Mouse (Mus musculus): Measurements from ENCODE around the gene Cebpe. TPM values are rescaled to one million over a fixed set of nuclear protein-coding genes. Genes with fewer than 3 reads are reported as not detected.

Cebpe gene
- polyA plus RNA-seq, 1 experiment from 2014 or later, result not detected

- WGBS, result 2% methylated on average over 13 of the region's 13 CpGs
- Histone ChIP-seq H3K4me2 (ENCODE audit: low read depth) (peak overlapping the region; percentile 46), H3K9ac (ENCODE audit: low read length) (no peak overlapping the region), H3K27me3 (ENCODE audit: control insufficient read depth, insufficient read depth, low read length) (no peaks in the 10 kb centered on the region), H3K9me3 (ENCODE audit: control insufficient read depth, low read length) (no peaks in the 10 kb centered on the region), H3K4me3 (ENCODE audit: low read depth, low read length) (peak overlapping the region; percentile 24), H3K36me3 (ENCODE audit: control insufficient read depth, insufficient read depth, low read length) (no peaks in the 10 kb centered on the region), H3K4me1 (ENCODE audit: control insufficient read depth, insufficient read depth, low read length) (no peaks in the 10 kb centered on the region), H3K27ac (ENCODE audit: low read depth, low read length) (no peak overlapping the region)
- DNase-seq (ENCODE audit: low spot score) (peak; percentile 80), ATAC-seq (ENCODE audit: insufficient read depth, low FRiP score, low TSS enrichment) (peak; percentile 13; the same call in 1 of the 2 replicates)
These were observed 2.1 kb upstream of the Cebpe start for GRCm38 (mm10) chr14:54714121-54714520.

GRCm38 (mm10) chr14:54712861-54713260, 887 bp upstream of the Cebpe start:
- H3K9ac ChIP-seq (ENCODE audit: low read length), result no peak overlapping the region
- 77% methylated on average over 8 of the region's 8 CpGs for WGBS
- H3K4me3 ChIP-seq (ENCODE audit: low read depth, low read length), result no peak overlapping the region
- no peaks in the 10 kb centered on the region for H3K27me3 ChIP-seq (ENCODE audit: control insufficient read depth, insufficient read depth, low read length)
- no peak for ATAC-seq (ENCODE audit: insufficient read depth, low FRiP score, low TSS enrichment)
- H3K4me2 ChIP-seq (ENCODE audit: low read depth), result no peak overlapping the region
- H3K4me1 ChIP-seq (ENCODE audit: control insufficient read depth, insufficient read depth, low read length), result no peaks in the 10 kb centered on the region
- DNase-seq (ENCODE audit: low spot score), result no peak
- H3K36me3 ChIP-seq (ENCODE audit: control insufficient read depth, insufficient read depth, low read length), result no peaks in the 10 kb centered on the region
- H3K9me3 ChIP-seq (ENCODE audit: control insufficient read depth, low read length), result no peaks in the 10 kb centered on the region
- H3K27ac ChIP-seq (ENCODE audit: low read depth, low read length), result no peak overlapping the region

- ATAC-seq (ENCODE audit: insufficient read depth, low FRiP score, low TSS enrichment), result no peak
- Histone ChIP-seq H3K4me2 (ENCODE audit: low read depth) (no peak overlapping the region), H3K27ac (ENCODE audit: low read depth, low read length) (no peak overlapping the region), H3K4me1 (ENCODE audit: control insufficient read depth, insufficient read depth, low read length) (no peaks in the 10 kb centered on the region), H3K27me3 (ENCODE audit: control insufficient read depth, insufficient read depth, low read length) (no peaks in the 10 kb centered on the region), H3K9ac (ENCODE audit: low read length) (no peak overlapping the region), H3K4me3 (ENCODE audit: low read depth, low read length) (no peak overlapping the region), H3K36me3 (ENCODE audit: control insufficient read depth, insufficient read depth, low read length) (no peaks in the 10 kb centered on the region), H3K9me3 (ENCODE audit: control insufficient read depth, low read length) (no peaks in the 10 kb centered on the region)
- no peak for DNase-seq (ENCODE audit: low spot score)
- 86% methylated on average over 9 of the region's 9 CpGs for WGBS
These were observed 2.9 kb downstream of the Cebpe start for GRCm38 (mm10) chr14:54709054-54709453.

GRCm38 (mm10) chr14:54706589-54707320, 5.2 kb downstream of the Cebpe start:
- H3K4me3 ChIP-seq (ENCODE audit: low read depth, low read length), result no peak overlapping the region
- H3K36me3 ChIP-seq (ENCODE audit: control insufficient read depth, insufficient read depth, low read length), result no peaks in the 10 kb centered on the region
- no peak overlapping the region for H3K9ac ChIP-seq (ENCODE audit: low read length)
- H3K4me1 ChIP-seq (ENCODE audit: control insufficient read depth, insufficient read depth, low read length), result no peaks in the 10 kb centered on the region
- no peak for DNase-seq (ENCODE audit: low spot score)
- 65% methylated on average over 17 of the region's 17 CpGs for WGBS
- no peaks in the 10 kb centered on the region for H3K27me3 ChIP-seq (ENCODE audit: control insufficient read depth, insufficient read depth, low read length)
- no peaks in the 10 kb centered on the region for H3K9me3 ChIP-seq (ENCODE audit: control insufficient read depth, low read length)
- H3K27ac ChIP-seq (ENCODE audit: low read depth, low read length), result no peak overlapping the region
- no peak for ATAC-seq (ENCODE audit: insufficient read depth, low FRiP score, low TSS enrichment)
- H3K4me2 ChIP-seq (ENCODE audit: low read depth), result no peak overlapping the region

- Histone ChIP-seq H3K27ac (ENCODE audit: low read depth, low read length) (no peak overlapping the region), H3K36me3 (ENCODE audit: control insufficient read depth, insufficient read depth, low read length) (no peaks in the 10 kb centered on the region), H3K4me1 (ENCODE audit: control insufficient read depth, insufficient read depth, low read length) (no peaks in the 10 kb centered on the region), H3K9ac (ENCODE audit: low read length) (no peak overlapping the region), H3K9me3 (ENCODE audit: control insufficient read depth, low read length) (no peaks in the 10 kb centered on the region), H3K4me2 (ENCODE audit: low read depth) (no peak overlapping the region), H3K27me3 (ENCODE audit: control insufficient read depth, insufficient read depth, low read length) (no peaks in the 10 kb centered on the region), H3K4me3 (ENCODE audit: low read depth, low read length) (no peak overlapping the region)
- no peak for ATAC-seq (ENCODE audit: insufficient read depth, low FRiP score, low TSS enrichment)
- WGBS, result 60% methylated on average over 5 of the region's 5 CpGs
- no peak for DNase-seq (ENCODE audit: low spot score)
These were observed 6.1 kb downstream of the Cebpe start for GRCm38 (mm10) chr14:54705844-54706243.

GRCm38 (mm10) chr14:54703207-54703606, 8.8 kb downstream of the Cebpe start:
- DNase-seq (ENCODE audit: low spot score) (no peak), ATAC-seq (ENCODE audit: insufficient read depth, low FRiP score, low TSS enrichment) (no peak)
- Histone ChIP-seq H3K4me3 (ENCODE audit: low read depth, low read length) (no peak overlapping the region), H3K9ac (ENCODE audit: low read length) (no peak overlapping the region), H3K36me3 (ENCODE audit: control insufficient read depth, insufficient read depth, low read length) (no peaks in the 10 kb centered on the region), H3K9me3 (ENCODE audit: control insufficient read depth, low read length) (no peaks in the 10 kb centered on the region), H3K4me1 (ENCODE audit: control insufficient read depth, insufficient read depth, low read length) (no peaks in the 10 kb centered on the region), H3K4me2 (ENCODE audit: low read depth) (no peak overlapping the region), H3K27me3 (ENCODE audit: control insufficient read depth, insufficient read depth, low read length) (no peaks in the 10 kb centered on the region), H3K27ac (ENCODE audit: low read depth, low read length) (no peak overlapping the region)
- WGBS, result 65% methylated on average over 10 of the region's 10 CpGs

GRCm38 (mm10) chr14:54701298-54701697, 10.7 kb downstream of the Cebpe start:
- DNase-seq (ENCODE audit: low spot score), result peak; percentile 77
- Histone ChIP-seq H3K27ac (ENCODE audit: low read depth, low read length) (no peak overlapping the region), H3K4me3 (ENCODE audit: low read depth, low read length) (no peak overlapping the region), H3K9ac (ENCODE audit: low read length) (no peak overlapping the region), H3K27me3 (ENCODE audit: control insufficient read depth, insufficient read depth, low read length) (no peaks in the 10 kb centered on the region), H3K36me3 (ENCODE audit: control insufficient read depth, insufficient read depth, low read length) (no peaks in the 10 kb centered on the region), H3K4me2 (ENCODE audit: low read depth) (no peak overlapping the region), H3K9me3 (ENCODE audit: control insufficient read depth, low read length) (no peaks in the 10 kb centered on the region), H3K4me1 (ENCODE audit: control insufficient read depth, insufficient read depth, low read length) (no peaks in the 10 kb centered on the region)
- ATAC-seq (ENCODE audit: insufficient read depth, low FRiP score, low TSS enrichment), result no peak
- 7% methylated on average over 6 of the region's 6 CpGs for WGBS

- Histone ChIP-seq H3K36me3 (ENCODE audit: control insufficient read depth, insufficient read depth, low read length) (no peaks in the 10 kb centered on the region), H3K4me2 (ENCODE audit: low read depth) (no peak overlapping the region), H3K9ac (ENCODE audit: low read length) (no peak overlapping the region), H3K9me3 (ENCODE audit: control insufficient read depth, low read length) (no peaks in the 10 kb centered on the region), H3K27me3 (ENCODE audit: control insufficient read depth, insufficient read depth, low read length) (no peaks in the 10 kb centered on the region), H3K27ac (ENCODE audit: low read depth, low read length) (no peak overlapping the region), H3K4me1 (ENCODE audit: control insufficient read depth, insufficient read depth, low read length) (no peaks in the 10 kb centered on the region), H3K4me3 (ENCODE audit: low read depth, low read length) (no peak overlapping the region)
- WGBS, result 47% methylated on average over 3 of the region's 3 CpGs
- DNase-seq (ENCODE audit: low spot score) (no peak), ATAC-seq (ENCODE audit: insufficient read depth, low FRiP score, low TSS enrichment) (no peak)
These were observed 12.4 kb downstream of the Cebpe start for GRCm38 (mm10) chr14:54699586-54699985.

- Histone ChIP-seq H3K27ac (ENCODE audit: low read depth, low read length) (no peak within 1 kb of the TSS), H3K9me3 (ENCODE audit: control insufficient read depth, low read length) (no peaks in the 10 kb centered on the region), H3K9ac (ENCODE audit: low read length) (no peak within 1 kb of the TSS), H3K27me3 (ENCODE audit: control insufficient read depth, insufficient read depth, low read length) (no peaks in the 10 kb centered on the region), H3K4me2 (ENCODE audit: low read depth) (no peak within 1 kb of the TSS), H3K36me3 (ENCODE audit: control insufficient read depth, insufficient read depth, low read length) (no peaks in the 10 kb centered on the region), H3K4me1 (ENCODE audit: control insufficient read depth, insufficient read depth, low read length) (no peaks in the 10 kb centered on the region), H3K4me3 (ENCODE audit: low read depth, low read length) (no peak within 1 kb of the TSS)
- ATAC-seq (ENCODE audit: insufficient read depth, low FRiP score, low TSS enrichment), result no peak
- WGBS, result 63% methylated on average over 4 of the region's 4 CpGs
- DNase-seq (ENCODE audit: low spot score), result no peak
These were observed 13.2 kb downstream of the Cebpe start, which contains the start of gene Gm29776 for GRCm38 (mm10) chr14:54698733-54699132. Gene Gm29776, minus strand, starts transcription at chr14:54698833.

Measured in neural tube, embryonic 11.5 days (tissue).